Mouse (Mus musculus): Measurements from ENCODE around the gene Atxn7l1. TPM values are rescaled to one million over a fixed set of nuclear protein-coding genes. Genes with fewer than 3 reads are reported as not detected.

The Atxn7l1 gene
- total RNA-seq, 2 experiments from 2014 or later: 20.4 to 23.9 TPM

DNA sequence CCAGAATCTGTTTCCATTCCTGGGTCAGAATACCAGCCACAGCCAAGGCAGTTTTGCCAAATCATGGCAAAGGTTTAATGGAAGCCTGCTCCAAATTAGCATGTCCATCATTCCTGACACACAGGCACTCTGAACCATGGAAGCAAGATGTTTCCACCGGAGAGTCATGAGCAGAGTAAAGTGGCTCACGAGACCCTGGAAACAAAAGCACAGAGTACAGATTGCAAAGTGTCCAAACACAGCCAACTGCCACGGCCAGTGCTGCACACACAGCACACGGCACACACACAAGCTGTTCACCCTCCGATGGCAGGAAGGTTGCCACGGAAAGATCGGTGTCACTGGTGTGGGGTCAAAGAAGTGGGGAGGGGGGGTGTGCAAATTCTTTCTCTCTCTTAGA, 18.8 kb upstream of the Atxn7l1 start:
- no peak overlapping the region; the same call in 1 of the 2 replicates for H3K4me3 ChIP-seq
- peak overlapping the region; percentile 35 for H3K27ac ChIP-seq
- no peak for TF ChIP-seq CTCF (IDR thresholded peaks at IDR 0.05)
- intact Hi-C loops (cut with DNase I): no loop called here
- DNase-seq: no peak

GRCm38 (mm10) chr12:33129410-33129809, 18.1 kb upstream of the Atxn7l1 start:
- TF ChIP-seq CTCF (IDR thresholded peaks at IDR 0.05): no peak
- no peak overlapping the region for H3K4me3 ChIP-seq
- DNase-seq: peak; percentile 54
- intact Hi-C loops (cut with DNase I): no loop called here
- H3K27ac ChIP-seq: peak overlapping the region; percentile 35; the same call in 1 of the 2 replicates

DNA sequence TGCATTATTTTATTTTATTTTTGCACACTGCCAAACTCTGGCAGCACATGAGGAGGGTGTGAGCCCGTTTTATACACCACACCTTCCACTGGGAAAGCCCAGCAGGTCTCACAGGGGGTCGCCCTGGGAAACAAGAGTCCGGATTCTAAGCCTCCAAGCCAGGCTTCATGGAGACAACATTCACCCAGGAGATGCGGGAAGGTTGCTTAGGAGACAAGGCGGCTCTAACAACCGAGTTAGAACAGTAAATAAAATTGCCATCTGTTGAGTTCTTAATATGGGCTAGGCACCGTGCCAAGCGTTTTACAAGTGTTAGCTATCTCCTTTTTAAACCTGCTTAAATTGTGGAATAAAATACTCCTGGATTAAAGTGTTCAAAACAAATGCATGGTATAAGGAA, 17.1 kb upstream of the Atxn7l1 start:
- intact Hi-C loops (cut with DNase I): no loop called here
- TF ChIP-seq CTCF (IDR thresholded peaks at IDR 0.05): no peak
- no peak for DNase-seq
- Histone ChIP-seq H3K27ac (no peak overlapping the region), H3K4me3 (no peak overlapping the region)

GRCm38 (mm10) chr12:33131796-33132195, 15.7 kb upstream of the Atxn7l1 start:
- Histone ChIP-seq H3K27ac (no peak overlapping the region), H3K4me3 (no peak overlapping the region)
- TF ChIP-seq CTCF (IDR thresholded peaks at IDR 0.05): no peak
- no peak for DNase-seq
- intact Hi-C loops (cut with DNase I): no loop called here

- Histone ChIP-seq H3K27ac (peak overlapping the region; percentile 85; the same call in 1 of the 2 replicates), H3K4me3 (no peak overlapping the region)
- intact Hi-C loops (cut with DNase I): no loop called here
- no peak for DNase-seq
- TF ChIP-seq CTCF (IDR thresholded peaks at IDR 0.05): no peak
These were observed 9.6 kb upstream of the Atxn7l1 start for GRCm38 (mm10) chr12:33137857-33138256.

DNA sequence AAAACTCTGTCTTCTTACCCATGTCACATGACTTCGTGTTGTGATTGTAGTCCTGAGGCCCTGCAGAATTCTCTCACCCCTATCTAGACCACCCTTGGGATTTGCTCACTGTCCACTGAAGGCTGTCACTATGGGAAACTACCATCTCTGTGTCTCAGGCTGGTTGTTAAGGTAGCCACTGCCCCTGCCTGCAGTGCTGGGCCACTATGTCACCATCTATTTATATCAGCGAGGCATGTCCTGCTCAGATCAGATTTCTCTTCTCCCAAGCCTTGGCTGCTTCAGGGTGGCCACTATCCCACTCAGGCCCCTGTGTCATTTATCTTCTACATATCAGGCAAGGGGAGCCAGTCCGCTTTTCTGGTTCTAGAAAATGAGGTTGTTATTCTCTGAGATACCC, 8.4 kb upstream of the Atxn7l1 start:
- peak; percentile 73 for DNase-seq
- intact Hi-C loops (cut with DNase I): no loop called here
- Histone ChIP-seq H3K4me3 (peak overlapping the region; percentile 35), H3K27ac (peak overlapping the region; percentile 85)
- TF ChIP-seq CTCF (IDR thresholded peaks at IDR 0.05): no peak

GRCm38 (mm10) chr12:33144456-33144855, 3.0 kb upstream of the Atxn7l1 start:
- Histone ChIP-seq H3K4me3 (no peak overlapping the region), H3K27ac (no peak overlapping the region)
- intact Hi-C loops (cut with DNase I): no loop called here
- no peak for TF ChIP-seq CTCF (IDR thresholded peaks at IDR 0.05)
- no peak for DNase-seq

GRCm38 (mm10) chr12:33146622-33147433, 665 bp upstream of the Atxn7l1 start:
- no peak for TF ChIP-seq CTCF (IDR thresholded peaks at IDR 0.05)
- no peak for DNase-seq
- intact Hi-C loops (cut with DNase I): loop anchor here (5.0 kb wide), 1 partner anchor 100 kb away; no protein-coding TSS in a partner anchor
- Histone ChIP-seq H3K27ac (peak overlapping the region; percentile 97), H3K4me3 (peak overlapping the region; percentile 88)

- no peak for TF ChIP-seq CTCF (IDR thresholded peaks at IDR 0.05)
- Histone ChIP-seq H3K4me3 (no peak overlapping the region), H3K27ac (no peak overlapping the region)
- intact Hi-C loops (cut with DNase I): loop anchor here (5.0 kb wide), 1 partner anchor 98 kb away; no protein-coding TSS in a partner anchor
- no peak for DNase-seq
These were observed 2.2 kb downstream of the Atxn7l1 start for GRCm38 (mm10) chr12:33149544-33150190.

- Histone ChIP-seq H3K27ac (no peak overlapping the region), H3K4me3 (no peak overlapping the region)
- no peak for DNase-seq
- TF ChIP-seq CTCF (IDR thresholded peaks at IDR 0.05): no peak
- intact Hi-C loops (cut with DNase I): no loop called here
These were observed 5.6 kb downstream of the Atxn7l1 start for GRCm38 (mm10) chr12:33153131-33153530.

GRCm38 (mm10) chr12:33153850-33154249, 6.4 kb downstream of the Atxn7l1 start:
- intact Hi-C loops (cut with DNase I): no loop called here
- Histone ChIP-seq H3K4me3 (no peak overlapping the region), H3K27ac (no peak overlapping the region)
- no peak for TF ChIP-seq CTCF (IDR thresholded peaks at IDR 0.05)
- no peak for DNase-seq

- DNase-seq: no peak
- no peak overlapping the region for H3K27ac ChIP-seq
- no peak for TF ChIP-seq CTCF (IDR thresholded peaks at IDR 0.05)
- intact Hi-C loops (cut with DNase I): no loop called here
- H3K4me3 ChIP-seq: no peak overlapping the region
These were observed 7.2 kb downstream of the Atxn7l1 start for GRCm38 (mm10) chr12:33154732-33155131.

DNA sequence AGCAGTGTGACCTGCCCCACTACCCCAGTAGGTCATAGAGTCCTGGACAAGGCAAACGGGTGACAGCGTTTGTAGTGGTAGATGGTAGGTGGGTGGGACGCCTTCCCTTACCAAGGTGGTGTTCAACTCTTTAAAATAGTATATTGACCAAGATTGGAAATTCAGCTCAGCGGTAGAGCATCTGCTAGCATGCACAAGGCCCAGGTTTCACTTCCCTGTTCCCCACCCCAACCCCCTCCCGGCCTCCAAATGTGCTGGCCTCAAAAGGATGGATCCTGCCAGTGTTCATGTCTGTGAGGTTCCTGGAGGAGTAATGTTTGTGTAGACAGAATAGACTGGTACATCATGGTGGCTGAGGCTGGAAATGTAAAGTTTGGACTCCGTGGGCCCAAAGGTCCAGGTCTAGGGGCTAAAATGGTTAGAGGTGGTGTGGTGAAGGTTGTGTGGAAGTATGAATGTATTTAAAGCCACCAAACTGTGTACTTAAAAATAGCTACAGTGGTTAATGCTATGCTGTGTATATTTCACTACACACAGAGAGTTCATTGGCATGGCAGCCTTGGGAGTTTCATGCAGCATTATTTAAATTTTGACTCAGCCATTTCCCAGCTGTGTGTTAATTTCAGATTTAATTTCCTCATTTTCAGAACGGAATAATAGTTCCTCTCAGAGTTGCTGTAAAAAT, 9.0 kb downstream of the Atxn7l1 start:
- TF ChIP-seq CTCF (IDR thresholded peaks at IDR 0.05): no peak
- DNase-seq: no peak
- peak overlapping the region; percentile 24; the same call in 1 of the 2 replicates for H3K27ac ChIP-seq
- H3K4me3 ChIP-seq: no peak overlapping the region
- intact Hi-C loops (cut with DNase I): no loop called here

All from gastrocnemius, adult 2 months (tissue).